Mouse (Mus musculus): ENCODE data around the gene Naaladl2.

The Naaladl2 gene

GRCm38 (mm10) chr3:23962961-23963621, 1181.0 kb downstream of the Naaladl2 start:
- no peak for DNase-seq (ENCODE audit: low spot score)

- no peak for DNase-seq (ENCODE audit: low spot score)
Measured at GRCm38 (mm10) chr3:23946182-23946581, 1197.9 kb downstream of the Naaladl2 start.

- peak; percentile 28 for DNase-seq (ENCODE audit: low spot score)
Measured at GRCm38 (mm10) chr3:23937299-23937698, 1206.8 kb downstream of the Naaladl2 start.

- no peak for DNase-seq (ENCODE audit: low spot score)
Measured at GRCm38 (mm10) chr3:23928097-23928496, 1216.0 kb downstream of the Naaladl2 start.

GRCm38 (mm10) chr3:23907682-23908081, 1236.4 kb downstream of the Naaladl2 start:
- DNase-seq (ENCODE audit: low spot score): no peak

- no peak for DNase-seq (ENCODE audit: low spot score)
Measured at GRCm38 (mm10) chr3:23865688-23866087, 1278.4 kb downstream of the Naaladl2 start.

- no peak for DNase-seq (ENCODE audit: low spot score)
Measured at GRCm38 (mm10) chr3:23857275-23857674, 1286.8 kb downstream of the Naaladl2 start.

- DNase-seq (ENCODE audit: low spot score): no peak
Measured at GRCm38 (mm10) chr3:23817585-23817984, 1326.5 kb downstream of the Naaladl2 start.

GRCm38 (mm10) chr3:23758746-23759145, 1385.3 kb downstream of the Naaladl2 start:
- DNase-seq (ENCODE audit: low spot score): no peak
